Mouse (Mus musculus) forebrain, embryonic 14.5 days (tissue): ENCODE data around the gene Tor1b. TPM values are rescaled to one million over a fixed set of nuclear protein-coding genes. Genes with fewer than 3 reads are reported as not detected.
A peak's percentile ranks its signal among the peaks of the same experiment; 100 is the strongest.
"Not testable (repeated sequence)": the region's sequence is repeated elsewhere in the genome, so short reads cannot be mapped to it uniquely, and the experiment has no call there.

ENCODE experiments used
- ATAC-seq: fragments of 200-750 bp; cut with Nextera tagmentation; 2 replicates; pipeline ENCODE4 v1.8.0; 2017; ENCODE audit warnings: mild to moderate bottlenecking, moderate library complexity
- DNase-seq: peaks from one replicate; pipeline ENCODE4 v3.0.0-alpha.2; 2015; ENCODE audit warnings: low spot score
- H3K27ac ChIP-seq: fragments of 300-500 bp; sonication (generic); 2 replicates; pipeline ENCODE4 v1.5.1; 2014; ENCODE audit warnings: low read depth, mild to moderate bottlenecking, control low read depth, low read length, moderate library complexity
- H3K27me3 ChIP-seq: fragments of 300-500 bp; sonication (generic); replicated peaks from 2 replicates; pipeline ENCODE4 v1.6.1; 2014; ENCODE audit warnings: low read length, control low read depth, mixed read lengths; ENCODE audit not compliant: control insufficient read depth, insufficient read depth
- H3K36me3 ChIP-seq: fragments of 300-500 bp; sonication (generic); 2 replicates; pipeline ENCODE4 v1.6.1; 2014; ENCODE audit warnings: low read length, control low read depth; ENCODE audit not compliant: control insufficient read depth, insufficient read depth
- H3K4me1 ChIP-seq: fragments of 300-500 bp; sonication (generic); 2 replicates; pipeline ENCODE4 v1.6.1; 2014; ENCODE audit warnings: antibody characterized with exemption, low read length, control low read depth; ENCODE audit not compliant: control insufficient read depth, insufficient read depth
- H3K4me2 ChIP-seq: fragments of 300-500 bp; sonication (generic); 2 replicates; pipeline ENCODE4 v1.6.1; 2014; ENCODE audit warnings: mild to moderate bottlenecking, control low read depth, low read length
- H3K4me3 ChIP-seq: fragments of 300-500 bp; sonication (generic); 2 replicates; pipeline ENCODE4 v1.5.1; 2014; ENCODE audit warnings: low read depth, low read length, control low read depth
- H3K9ac ChIP-seq: fragments of 300-500 bp; sonication (generic); 2 replicates; pipeline ENCODE4 v1.6.1; 2014; ENCODE audit warnings: mild to moderate bottlenecking, low read length, control low read depth, moderate library complexity
- H3K9me3 ChIP-seq: fragments of 300-500 bp; sonication (generic); replicated peaks from 2 replicates; pipeline ENCODE4 v1.6.1; 2016; ENCODE audit warnings: low read length, control low read depth, mixed read lengths; ENCODE audit not compliant: control insufficient read depth
- WGBS: fragments of 180-500 bp; shearing (Covaris S2); extraction: QIAGEN DNeasy Blood & Tissue Kit; methylation state at CpG from one replicate; pipeline ENCODE4 v1.1.7; 2014; 5-methylcytosine and 5-hydroxymethylcytosine counted together
- polyA plus RNA-seq: library from polyadenylated mRNA; unstranded; fragments of >200 nt; fragmentation: Nextera tagmentation; extraction: Ambion mirVana; gene quantifications from 2 replicates; pipeline ENCODE4 v1.2.1, GENCODE M21; 2014

Gene Tor1b
- polyA plus RNA-seq, 1 experiment from 2014 or later: 25.2 TPM

DNA sequence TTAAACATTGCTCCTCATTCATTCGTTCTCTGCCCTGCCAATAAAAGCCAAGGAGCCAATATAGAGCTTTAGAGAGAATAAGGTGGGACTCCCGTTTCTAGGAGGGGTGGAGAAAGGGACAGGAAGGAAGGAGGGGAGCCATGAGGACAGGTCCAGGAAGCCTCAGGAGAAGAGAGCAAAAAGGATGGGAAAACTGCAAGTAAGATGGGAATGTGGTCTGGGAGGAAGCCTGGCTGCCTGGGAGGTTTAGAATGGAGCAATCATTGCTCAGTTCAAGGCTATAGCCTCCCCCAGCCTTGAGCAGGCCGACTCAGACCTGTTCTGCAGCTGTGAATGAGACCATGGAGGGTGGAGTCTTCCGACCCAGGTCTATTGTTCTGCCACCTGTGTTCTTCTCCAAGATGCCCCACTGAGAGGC, 14.2 kb upstream of the Tor1b start:
- 58% methylated on average over 4 of the region's 4 CpGs for WGBS
- Histone ChIP-seq H3K4me1 (no peaks in the 10 kb centered on the region), H3K9ac (no peak overlapping the region), H3K27ac (no peak overlapping the region), H3K36me3 (no peaks in the 10 kb centered on the region), H3K4me2 (no peak overlapping the region), H3K27me3 (no peaks in the 10 kb centered on the region), H3K9me3 (no peaks in the 10 kb centered on the region), H3K4me3 (no peak overlapping the region)
- no peak for DNase-seq
- no peak for ATAC-seq

DNA sequence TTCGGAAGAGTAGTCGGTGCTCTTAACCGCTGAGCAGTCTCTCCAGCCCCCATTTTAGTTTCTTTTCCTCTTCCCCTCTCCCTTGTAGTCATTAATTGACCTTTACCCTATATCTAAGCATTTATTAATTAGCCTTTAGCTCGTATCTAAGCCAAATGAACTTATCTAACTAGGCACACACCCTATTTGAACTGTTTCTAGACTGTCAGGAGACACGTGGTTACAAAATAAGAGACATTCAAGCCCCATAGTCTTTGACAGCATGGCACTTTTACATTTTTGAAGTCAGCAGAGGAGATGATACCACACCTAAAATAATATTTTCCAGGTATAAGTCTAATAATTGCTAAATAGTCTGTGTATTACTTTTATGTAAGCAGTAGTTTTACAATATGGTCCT, 11.2 kb upstream of the Tor1b start:
- no peak overlapping the region for H3K9ac ChIP-seq
- no peak overlapping the region for H3K4me2 ChIP-seq
- no peaks in the 10 kb centered on the region for H3K27me3 ChIP-seq
- ATAC-seq (no peak), DNase-seq (no peak)
- no peaks in the 10 kb centered on the region for H3K36me3 ChIP-seq
- WGBS: 92% methylated on average over 5 of the region's 5 CpGs
- no peak overlapping the region for H3K4me3 ChIP-seq
- no peak overlapping the region for H3K27ac ChIP-seq
- H3K4me1 ChIP-seq: no peaks in the 10 kb centered on the region
- H3K9me3 ChIP-seq: no peaks in the 10 kb centered on the region

DNA sequence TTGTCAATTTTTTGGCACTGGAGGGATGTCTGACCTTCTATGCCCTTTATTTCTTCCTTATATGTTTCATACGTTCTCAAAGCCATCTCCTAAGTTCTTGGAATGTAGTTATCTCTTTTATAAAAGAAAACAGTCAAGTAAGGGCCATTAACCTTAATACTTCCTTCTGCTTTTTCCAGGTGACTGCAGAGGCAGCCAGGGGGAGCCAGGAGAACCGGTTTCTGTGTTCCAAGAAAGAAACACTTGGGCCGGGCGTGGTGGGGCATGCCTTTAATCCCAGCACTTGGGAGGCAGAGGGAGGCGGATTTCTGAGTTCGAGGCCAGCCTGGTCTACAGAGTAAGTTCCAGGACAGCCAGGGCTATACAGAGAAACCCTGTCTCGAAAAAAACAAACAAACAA, 10.6 kb upstream of the Tor1b start:
- not testable (repeated sequence) for H3K4me2 ChIP-seq, H3K27ac ChIP-seq, H3K9ac ChIP-seq, DNase-seq, H3K4me3 ChIP-seq, H3K9me3 ChIP-seq, ATAC-seq, H3K27me3 ChIP-seq, H3K36me3 ChIP-seq, H3K4me1 ChIP-seq
- 54% methylated on average over 7 of the region's 7 CpGs for WGBS

DNA sequence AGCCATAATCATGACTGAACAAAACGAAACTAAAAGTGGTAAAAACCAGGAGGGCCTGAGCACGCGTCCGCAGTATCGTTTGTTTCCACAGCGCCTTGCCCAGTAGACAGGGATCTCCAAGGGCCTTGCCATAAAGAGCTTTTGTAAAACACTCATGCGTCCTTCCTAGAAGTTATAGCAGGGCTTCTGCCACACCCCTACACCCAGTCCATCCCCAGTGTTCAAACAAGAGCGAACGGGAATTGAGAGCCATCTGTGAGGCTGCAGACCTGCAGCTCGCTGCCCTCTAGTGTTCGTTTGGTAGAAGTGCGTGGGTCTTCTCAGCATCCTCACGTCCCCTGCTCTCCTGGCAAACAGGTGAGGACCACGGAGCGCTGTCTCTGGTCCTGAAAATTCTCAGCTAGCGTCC, 10.2 kb upstream of the Tor1b start:
- H3K4me3 ChIP-seq: no peak overlapping the region
- peak overlapping the region; percentile 26; the same call in 1 of the 2 replicates for H3K4me2 ChIP-seq
- H3K27me3 ChIP-seq: no peaks in the 10 kb centered on the region
- no peaks in the 10 kb centered on the region for H3K4me1 ChIP-seq
- H3K9me3 ChIP-seq: no peaks in the 10 kb centered on the region
- peak; percentile 88 for DNase-seq
- H3K9ac ChIP-seq: no peak overlapping the region
- 28% methylated on average over 16 of the region's 16 CpGs for WGBS
- H3K27ac ChIP-seq: no peak overlapping the region
- ATAC-seq: peak; percentile 71; the same call in 1 of the 2 replicates
- H3K36me3 ChIP-seq: no peaks in the 10 kb centered on the region

DNA sequence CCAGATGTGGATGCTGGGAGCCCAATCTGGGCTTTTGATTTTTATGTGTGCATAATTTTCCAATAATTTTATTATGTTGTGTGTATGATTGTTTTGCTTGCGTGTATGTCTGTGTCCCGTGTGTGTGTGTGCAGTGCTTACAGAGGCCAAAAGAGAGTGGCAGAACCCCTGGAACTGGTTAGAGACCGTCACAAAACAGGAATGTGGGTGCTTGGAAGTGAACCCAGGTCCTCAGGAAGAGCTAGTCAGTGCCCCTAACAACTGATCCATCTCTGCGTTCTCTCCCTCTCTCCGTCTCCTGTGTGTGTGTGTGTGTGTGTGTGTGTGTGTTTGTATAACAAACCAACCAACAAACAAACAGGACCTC, 319 bp upstream of the Tor1b start:
- H3K9ac ChIP-seq: peak overlapping the region; percentile 25; the same call in 1 of the 2 replicates
- ATAC-seq: no peak
- no peaks in the 10 kb centered on the region for H3K27me3 ChIP-seq
- WGBS: 33% methylated on average over 5 of the region's 5 CpGs
- H3K27ac ChIP-seq: peak overlapping the region; percentile 86
- H3K4me2 ChIP-seq: peak overlapping the region; percentile 80
- no peak for DNase-seq
- H3K4me1 ChIP-seq: peaks cover 18% of the 10 kb centered on the region
- H3K36me3 ChIP-seq: peaks cover 28% of the 10 kb centered on the region
- peak overlapping the region; percentile 84 for H3K4me3 ChIP-seq
- H3K9me3 ChIP-seq: no peaks in the 10 kb centered on the region

DNA sequence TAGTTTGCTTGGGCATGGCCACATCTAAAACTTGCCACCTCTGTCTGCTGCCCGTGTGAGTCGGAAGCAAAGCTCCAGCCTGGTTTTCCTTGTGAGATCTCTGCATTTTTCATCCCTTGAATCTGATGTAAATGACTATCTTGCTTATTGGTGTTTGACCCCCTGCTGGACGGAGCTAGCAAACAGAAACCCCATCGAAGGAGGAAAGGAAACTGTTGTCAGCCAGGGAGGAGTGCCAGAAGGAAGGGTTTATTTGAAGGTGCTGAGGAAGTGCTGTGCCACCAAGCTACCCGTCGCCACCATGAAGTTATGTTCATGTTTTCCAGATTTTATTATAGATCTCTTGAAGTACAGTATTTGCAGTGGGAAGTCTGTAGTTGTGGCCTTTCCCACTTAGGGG, 2.0 kb downstream of the Tor1b start:
- Histone ChIP-seq H3K27me3 (no peaks in the 10 kb centered on the region), H3K4me2 (peak overlapping the region; percentile 80), H3K9ac (peak overlapping the region; percentile 87; the same call in 1 of the 2 replicates), H3K27ac (no peak overlapping the region), H3K4me1 (peaks cover 18% of the 10 kb centered on the region), H3K4me3 (no peak overlapping the region), H3K9me3 (no peaks in the 10 kb centered on the region), H3K36me3 (peaks cover 52% of the 10 kb centered on the region)
- DNase-seq (no peak), ATAC-seq (no peak)
- WGBS: 82% methylated on average over 6 of the region's 6 CpGs

DNA sequence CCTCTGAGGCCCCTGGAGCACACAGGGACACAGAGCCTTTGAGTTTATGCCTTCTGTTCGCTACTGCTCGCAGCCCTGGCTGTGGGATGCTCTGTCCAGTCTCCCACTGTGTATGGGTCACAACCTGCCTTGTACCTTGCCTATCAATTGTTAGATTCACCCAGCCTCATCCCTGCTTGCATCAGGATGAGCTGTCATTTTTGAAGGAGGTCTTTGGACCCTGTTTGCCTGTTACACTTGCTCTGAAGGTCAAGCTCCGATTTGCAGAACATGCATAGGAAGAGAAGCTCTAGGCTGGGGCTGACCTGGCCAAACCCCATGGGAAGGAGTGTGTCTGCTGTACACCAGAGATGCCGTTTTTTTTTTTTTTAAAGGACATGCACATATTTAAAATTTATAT, 4.8 kb downstream of the Tor1b start:
- Histone ChIP-seq H3K4me3 (no peak overlapping the region), H3K36me3 (peaks cover 78% of the 10 kb centered on the region), H3K4me1 (peaks cover 15% of the 10 kb centered on the region), H3K4me2 (no peak overlapping the region), H3K27me3 (no peaks in the 10 kb centered on the region), H3K9me3 (no peaks in the 10 kb centered on the region), H3K9ac (no peak overlapping the region), H3K27ac (no peak overlapping the region)
- ATAC-seq: no peak
- no peak for DNase-seq
- 90% methylated on average over 4 of the region's 4 CpGs for WGBS

DNA sequence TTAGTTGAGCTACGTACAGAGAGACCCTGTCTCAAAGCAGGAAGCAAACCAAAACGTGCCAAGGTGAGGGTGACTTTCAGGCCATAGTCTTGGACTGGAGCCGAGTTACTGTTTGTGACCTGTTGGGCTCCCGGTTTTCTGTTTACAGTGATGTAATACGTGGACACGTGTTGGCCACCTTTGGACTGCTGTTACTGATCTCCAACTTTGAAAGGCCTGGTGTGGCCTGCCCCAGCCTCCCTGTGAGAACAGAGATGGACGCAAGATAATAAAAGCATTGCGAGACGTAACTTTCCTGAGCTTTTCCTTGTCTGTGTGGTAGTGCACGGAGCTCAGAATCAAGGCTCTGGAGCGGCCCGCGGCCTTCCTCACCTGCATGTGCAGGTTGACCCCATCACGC, 6.0 kb downstream of the Tor1b start:
- no peak overlapping the region for H3K4me2 ChIP-seq
- no peaks in the 10 kb centered on the region for H3K27me3 ChIP-seq
- H3K4me1 ChIP-seq: peaks cover 11% of the 10 kb centered on the region
- H3K36me3 ChIP-seq: peaks cover 91% of the 10 kb centered on the region
- H3K27ac ChIP-seq: no peak overlapping the region
- no peaks in the 10 kb centered on the region for H3K9me3 ChIP-seq
- no peak overlapping the region for H3K9ac ChIP-seq
- DNase-seq (no peak), ATAC-seq (no peak)
- WGBS: 96% methylated on average over 14 of the region's 14 CpGs
- H3K4me3 ChIP-seq: no peak overlapping the region

DNA sequence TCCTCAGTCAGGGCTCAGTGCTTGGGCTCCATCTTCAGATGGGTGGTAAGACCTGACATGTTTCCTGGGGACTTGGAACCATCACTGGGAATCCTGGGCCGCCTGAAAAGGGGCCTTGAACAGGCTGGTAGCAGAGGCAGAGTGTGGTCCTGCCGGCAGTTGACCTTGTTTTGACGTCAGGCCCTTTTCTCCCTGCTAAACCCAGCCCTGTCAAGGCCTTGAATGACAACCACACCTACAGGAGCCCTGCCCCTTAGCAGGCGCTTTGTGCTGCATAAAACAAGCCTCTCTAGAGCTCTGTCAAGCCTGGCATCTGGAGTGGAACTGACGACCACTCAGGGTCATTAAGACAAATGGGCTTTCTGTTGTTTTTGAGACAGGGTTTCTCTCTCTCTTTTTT, 7.1 kb downstream of the Tor1b start:
- Histone ChIP-seq H3K36me3 (peaks cover 99% of the 10 kb centered on the region), H3K27me3 (no peaks in the 10 kb centered on the region), H3K9ac (no peak overlapping the region), H3K4me3 (no peak overlapping the region), H3K27ac (no peak overlapping the region), H3K4me2 (no peak overlapping the region), H3K4me1 (0 out of 2 replicates have a peak, but pooled peaks cover 2% of the 10 kb centered on the region), H3K9me3 (no peaks in the 10 kb centered on the region)
- no peak for ATAC-seq
- DNase-seq: no peak
- WGBS: 48% methylated on average over 5 of the region's 5 CpGs
